Mouse (Mus musculus): ENCODE measurements around the gene Slc25a45. TPM values are rescaled to one million over a fixed set of nuclear protein-coding genes. Genes with fewer than 3 reads are reported as not detected.

Slc25a45 gene
- polyA plus RNA-seq, 1 experiment from 2014 or later, result 3.0 TPM

- no peaks in the 10 kb centered on the region for H3K27me3 ChIP-seq (replicated peaks; ENCODE audit: control insufficient read depth, insufficient read depth, low read length)
- no peak overlapping the region for H3K4me3 ChIP-seq (ENCODE audit: low read depth, low read length)
- no peak overlapping the region for H3K9ac ChIP-seq (ENCODE audit: low read depth, low read length)
- no peaks in the 10 kb centered on the region for H3K4me1 ChIP-seq (ENCODE audit: control insufficient read depth, insufficient read depth, low read length)
- no peak overlapping the region for H3K4me2 ChIP-seq (ENCODE audit: low read depth, low read length)
- H3K27ac ChIP-seq (replicated peaks; ENCODE audit: low read depth, low read length), result no peak overlapping the region
- H3K9me3 ChIP-seq (ENCODE audit: control insufficient read depth, low read length), result no peaks in the 10 kb centered on the region
- no peak for DNase-seq (ENCODE audit: low spot score)
- no peaks in the 10 kb centered on the region for H3K36me3 ChIP-seq (ENCODE audit: control insufficient read depth, insufficient read depth, low read length)
- no peak for ATAC-seq (ENCODE audit: low read depth)
- 80% methylated on average over 10 of the region's 10 CpGs for WGBS
These were observed 44.1 kb upstream of the Slc25a45 start for GRCm38 (mm10) chr19:5833287-5834100.

DNA sequence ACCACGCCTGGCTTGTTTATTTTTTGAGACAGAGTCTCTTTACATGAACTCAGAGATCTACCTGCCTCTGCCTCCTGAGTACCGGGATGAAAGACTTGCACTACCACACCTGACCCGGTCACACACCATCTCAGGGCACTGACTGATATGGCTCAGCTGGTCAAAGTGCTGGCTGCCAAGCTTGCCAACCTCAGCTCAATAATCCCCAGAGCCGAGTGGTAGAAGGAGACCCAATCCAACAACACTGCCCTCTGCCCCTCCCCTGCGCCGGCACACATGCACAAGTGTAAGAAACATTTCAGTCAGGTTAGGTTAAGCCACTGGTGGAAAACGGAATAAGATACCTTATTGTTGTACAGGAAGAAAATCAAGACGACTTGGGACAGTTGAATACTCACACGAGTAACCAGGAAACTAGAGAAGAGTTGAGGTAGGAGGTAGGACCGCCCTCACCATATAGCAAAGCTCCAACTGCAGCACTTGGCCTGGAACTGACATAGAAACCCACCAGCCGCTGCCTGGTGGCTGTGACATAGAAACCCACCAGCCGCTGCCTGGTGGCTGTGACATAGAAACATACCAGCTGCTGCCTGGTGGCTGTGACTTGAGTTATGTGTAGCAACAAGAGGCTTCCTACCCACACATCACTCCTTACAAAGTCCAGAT lies 43.2 kb upstream of the Slc25a45 start:
- H3K9ac ChIP-seq (ENCODE audit: low read depth, low read length), result no peak overlapping the region
- H3K36me3 ChIP-seq (ENCODE audit: control insufficient read depth, insufficient read depth, low read length), result no peaks in the 10 kb centered on the region
- no peaks in the 10 kb centered on the region for H3K27me3 ChIP-seq (replicated peaks; ENCODE audit: control insufficient read depth, insufficient read depth, low read length)
- no peak for DNase-seq (ENCODE audit: low spot score)
- H3K9me3 ChIP-seq (ENCODE audit: control insufficient read depth, low read length), result no peaks in the 10 kb centered on the region
- H3K27ac ChIP-seq (replicated peaks; ENCODE audit: low read depth, low read length), result no peak overlapping the region
- peak; percentile 47; the same call in 1 of the 2 replicates for ATAC-seq (ENCODE audit: low read depth)
- WGBS, result 85% methylated on average over 12 of the region's 12 CpGs
- no peaks in the 10 kb centered on the region for H3K4me1 ChIP-seq (ENCODE audit: control insufficient read depth, insufficient read depth, low read length)
- no peak overlapping the region for H3K4me3 ChIP-seq (ENCODE audit: low read depth, low read length)
- H3K4me2 ChIP-seq (ENCODE audit: low read depth, low read length), result no peak overlapping the region

DNA sequence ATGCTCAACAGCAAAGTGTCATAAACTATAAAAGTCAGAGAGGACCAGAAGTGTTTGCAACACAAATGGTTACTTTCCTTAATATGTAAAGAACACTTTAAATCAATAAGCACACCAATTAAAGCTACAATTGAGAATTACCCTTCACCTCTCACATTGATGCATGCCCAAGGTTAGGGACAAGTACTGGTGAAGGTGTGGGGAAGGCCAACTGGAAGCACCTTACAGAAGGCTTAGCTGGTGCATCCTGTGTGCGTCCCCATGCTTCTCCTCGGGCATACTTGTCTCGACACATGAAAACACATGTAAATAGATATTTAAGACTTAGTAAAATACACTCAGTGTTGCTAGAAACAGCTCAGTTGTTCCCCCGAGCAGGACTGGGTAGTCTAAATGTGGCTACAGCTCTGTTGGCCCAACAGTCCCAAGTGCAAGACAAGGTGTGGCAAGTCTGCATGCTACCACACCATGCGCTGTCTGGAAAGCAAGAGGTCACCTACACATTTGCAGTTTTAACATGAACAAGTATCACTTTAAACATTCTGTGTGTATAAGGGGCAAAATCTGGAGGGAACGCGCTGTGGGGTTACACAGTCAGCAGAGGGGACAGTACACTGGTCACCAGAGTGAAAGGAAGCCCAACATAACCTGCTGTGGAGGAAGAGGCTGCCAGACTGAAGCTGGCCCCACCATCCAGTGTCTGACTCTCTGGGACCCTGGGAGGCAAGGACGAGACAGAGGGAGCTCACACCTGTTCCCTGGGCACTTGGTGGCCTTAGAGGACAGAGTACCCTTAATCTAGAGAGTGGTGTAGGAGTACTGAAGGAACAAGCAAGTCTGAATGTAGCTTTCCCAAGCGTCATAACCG lies 42.3 kb upstream of the Slc25a45 start:
- H3K27me3 ChIP-seq (replicated peaks; ENCODE audit: control insufficient read depth, insufficient read depth, low read length), result no peaks in the 10 kb centered on the region
- H3K9ac ChIP-seq (ENCODE audit: low read depth, low read length), result no peak overlapping the region
- H3K4me1 ChIP-seq (ENCODE audit: control insufficient read depth, insufficient read depth, low read length), result peaks cover 6% of the 10 kb centered on the region
- no peak for ATAC-seq (ENCODE audit: low read depth)
- H3K4me3 ChIP-seq (ENCODE audit: low read depth, low read length), result no peak overlapping the region
- no peak overlapping the region for H3K27ac ChIP-seq (replicated peaks; ENCODE audit: low read depth, low read length)
- no peak for DNase-seq (ENCODE audit: low spot score)
- no peak overlapping the region for H3K4me2 ChIP-seq (ENCODE audit: low read depth, low read length)
- 91% methylated on average over 10 of the region's 10 CpGs for WGBS
- H3K36me3 ChIP-seq (ENCODE audit: control insufficient read depth, insufficient read depth, low read length), result no peaks in the 10 kb centered on the region
- H3K9me3 ChIP-seq (ENCODE audit: control insufficient read depth, low read length), result no peaks in the 10 kb centered on the region

GRCm38 (mm10) chr19:5835922-5836430 lies 41.6 kb upstream of the Slc25a45 start:
- H3K36me3 ChIP-seq (ENCODE audit: control insufficient read depth, insufficient read depth, low read length), result no peaks in the 10 kb centered on the region
- WGBS, result 68% methylated on average over 8 of the region's 8 CpGs
- H3K4me3 ChIP-seq (ENCODE audit: low read depth, low read length), result no peak overlapping the region
- H3K27me3 ChIP-seq (replicated peaks; ENCODE audit: control insufficient read depth, insufficient read depth, low read length), result no peaks in the 10 kb centered on the region
- H3K9me3 ChIP-seq (ENCODE audit: control insufficient read depth, low read length), result no peaks in the 10 kb centered on the region
- ATAC-seq (ENCODE audit: low read depth), result no peak
- no peak overlapping the region for H3K27ac ChIP-seq (replicated peaks; ENCODE audit: low read depth, low read length)
- no peak for DNase-seq (ENCODE audit: low spot score)
- no peak overlapping the region for H3K4me2 ChIP-seq (ENCODE audit: low read depth, low read length)
- H3K4me1 ChIP-seq (ENCODE audit: control insufficient read depth, insufficient read depth, low read length), result peaks cover 6% of the 10 kb centered on the region
- H3K9ac ChIP-seq (ENCODE audit: low read depth, low read length), result no peak overlapping the region

DNA sequence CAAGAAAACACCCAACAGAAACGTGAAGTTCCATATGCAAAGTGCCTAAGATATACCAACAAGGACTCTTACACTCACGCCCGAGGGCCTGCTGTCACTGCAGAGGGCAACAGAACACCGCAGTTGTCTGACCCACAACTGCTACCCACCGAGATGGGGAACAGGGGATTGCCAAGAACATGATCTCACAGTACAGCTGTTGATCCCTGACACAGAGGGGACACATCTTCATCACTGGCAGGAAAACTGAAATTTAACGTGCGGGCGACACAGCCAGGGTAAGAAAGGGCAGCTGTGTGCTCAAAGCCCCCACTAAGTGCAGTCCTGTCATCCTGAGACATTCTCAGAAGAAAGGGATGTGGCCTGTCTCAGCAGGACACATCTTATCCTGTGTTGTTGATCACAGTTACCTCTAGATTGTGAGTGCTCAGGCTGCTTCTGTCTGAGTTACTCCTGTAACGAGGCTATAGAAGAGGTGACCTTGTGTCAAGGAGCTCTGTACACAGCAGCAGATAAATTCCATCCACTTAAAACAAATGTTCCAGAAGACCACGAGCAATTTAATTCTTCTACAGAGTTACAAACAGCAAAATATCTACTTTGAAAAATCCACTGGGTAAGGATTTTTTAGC lies 40.6 kb upstream of the Slc25a45 start:
- Histone ChIP-seq H3K4me1 (ENCODE audit: control insufficient read depth, insufficient read depth, low read length) (peaks cover 9% of the 10 kb centered on the region), H3K27me3 (replicated peaks; ENCODE audit: control insufficient read depth, insufficient read depth, low read length) (no peaks in the 10 kb centered on the region), H3K9ac (ENCODE audit: low read depth, low read length) (no peak overlapping the region), H3K4me2 (ENCODE audit: low read depth, low read length) (no peak overlapping the region), H3K4me3 (ENCODE audit: low read depth, low read length) (no peak overlapping the region), H3K36me3 (ENCODE audit: control insufficient read depth, insufficient read depth, low read length) (no peaks in the 10 kb centered on the region), H3K9me3 (ENCODE audit: control insufficient read depth, low read length) (no peaks in the 10 kb centered on the region), H3K27ac (replicated peaks; ENCODE audit: low read depth, low read length) (no peak overlapping the region)
- no peak for DNase-seq (ENCODE audit: low spot score)
- 66% methylated on average over 10 of the region's 10 CpGs for WGBS
- no peak for ATAC-seq (ENCODE audit: low read depth)

DNA sequence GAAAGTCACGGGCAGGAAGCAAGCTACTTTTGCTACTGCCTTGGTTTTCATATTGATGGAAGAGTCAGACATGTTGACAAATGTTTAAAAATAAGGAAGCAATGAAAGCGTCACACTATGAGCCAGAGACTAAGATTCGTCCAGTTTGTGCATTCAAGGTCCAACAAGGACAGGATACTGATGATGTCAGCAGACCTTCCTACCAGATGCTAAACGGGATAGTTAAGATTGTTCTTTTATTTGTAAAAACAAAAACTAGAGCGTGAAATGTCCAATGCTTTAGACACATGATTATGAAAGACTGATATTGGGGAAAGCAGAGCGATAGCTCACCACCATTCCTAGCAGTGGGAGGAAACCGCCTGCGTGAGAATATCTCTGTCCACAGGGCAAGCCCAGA lies 40.0 kb upstream of the Slc25a45 start:
- no peak overlapping the region for H3K4me2 ChIP-seq (ENCODE audit: low read depth, low read length)
- no peak overlapping the region for H3K9ac ChIP-seq (ENCODE audit: low read depth, low read length)
- H3K27me3 ChIP-seq (replicated peaks; ENCODE audit: control insufficient read depth, insufficient read depth, low read length), result no peaks in the 10 kb centered on the region
- no peak overlapping the region for H3K4me3 ChIP-seq (ENCODE audit: low read depth, low read length)
- 79% methylated on average over 8 of the region's 8 CpGs for WGBS
- ATAC-seq (ENCODE audit: low read depth), result no peak
- DNase-seq (ENCODE audit: low spot score), result no peak
- peaks cover 12% of the 10 kb centered on the region for H3K4me1 ChIP-seq (ENCODE audit: control insufficient read depth, insufficient read depth, low read length)
- H3K36me3 ChIP-seq (ENCODE audit: control insufficient read depth, insufficient read depth, low read length), result no peaks in the 10 kb centered on the region
- no peak overlapping the region for H3K27ac ChIP-seq (replicated peaks; ENCODE audit: low read depth, low read length)
- H3K9me3 ChIP-seq (ENCODE audit: control insufficient read depth, low read length), result no peaks in the 10 kb centered on the region

DNA sequence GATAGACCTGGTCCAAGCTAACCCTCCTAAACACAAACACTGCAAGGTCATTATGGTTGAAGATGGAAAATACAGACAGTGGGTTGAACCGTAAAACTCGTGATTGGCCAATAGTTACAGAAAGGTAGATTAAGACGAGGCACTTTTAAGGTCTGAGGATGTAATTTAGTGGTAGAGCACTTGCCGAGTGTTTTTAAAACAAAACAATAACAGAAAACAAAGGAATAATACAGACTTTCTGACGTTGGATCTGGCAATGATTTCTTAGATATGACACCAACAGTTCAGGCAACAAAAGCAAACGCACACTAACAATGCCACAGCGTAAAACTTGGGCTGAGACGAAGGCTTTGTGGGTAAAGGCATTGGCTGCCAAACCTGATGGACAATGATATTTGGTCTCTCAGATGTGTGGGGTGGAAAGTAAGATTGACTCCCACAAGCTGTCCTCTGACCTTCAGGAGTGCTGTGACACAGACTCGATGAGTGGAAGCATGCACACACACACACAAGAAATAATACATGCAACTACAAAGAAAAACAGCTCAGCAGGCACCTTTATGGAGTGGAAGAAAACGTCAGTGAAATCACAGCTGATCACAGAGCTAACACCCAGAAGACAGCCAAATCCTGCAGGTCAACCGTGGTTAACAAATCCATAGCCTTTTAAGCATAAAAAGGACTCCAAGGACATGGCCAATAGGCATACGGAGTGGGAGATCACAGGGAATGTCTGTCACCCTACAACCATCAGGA lies 39.3 kb upstream of the Slc25a45 start:
- Histone ChIP-seq H3K4me2 (ENCODE audit: low read depth, low read length) (no peak overlapping the region), H3K9me3 (ENCODE audit: control insufficient read depth, low read length) (no peaks in the 10 kb centered on the region), H3K9ac (ENCODE audit: low read depth, low read length) (no peak overlapping the region), H3K4me3 (ENCODE audit: low read depth, low read length) (no peak overlapping the region), H3K4me1 (ENCODE audit: control insufficient read depth, insufficient read depth, low read length) (peaks cover 20% of the 10 kb centered on the region), H3K36me3 (ENCODE audit: control insufficient read depth, insufficient read depth, low read length) (no peaks in the 10 kb centered on the region), H3K27ac (replicated peaks; ENCODE audit: low read depth, low read length) (no peak overlapping the region), H3K27me3 (replicated peaks; ENCODE audit: control insufficient read depth, insufficient read depth, low read length) (no peaks in the 10 kb centered on the region)
- ATAC-seq (ENCODE audit: low read depth), result no peak
- WGBS, result 79% methylated on average over 12 of the region's 12 CpGs
- DNase-seq (ENCODE audit: low spot score), result no peak

- Histone ChIP-seq H3K9ac (ENCODE audit: low read depth, low read length) (no peak overlapping the region), H3K27ac (replicated peaks; ENCODE audit: low read depth, low read length) (no peak overlapping the region), H3K4me3 (ENCODE audit: low read depth, low read length) (no peak overlapping the region), H3K27me3 (replicated peaks; ENCODE audit: control insufficient read depth, insufficient read depth, low read length) (no peaks in the 10 kb centered on the region), H3K4me2 (ENCODE audit: low read depth, low read length) (no peak overlapping the region), H3K4me1 (ENCODE audit: control insufficient read depth, insufficient read depth, low read length) (peaks cover 25% of the 10 kb centered on the region), H3K36me3 (ENCODE audit: control insufficient read depth, insufficient read depth, low read length) (no peaks in the 10 kb centered on the region), H3K9me3 (ENCODE audit: control insufficient read depth, low read length) (no peaks in the 10 kb centered on the region)
- ATAC-seq (ENCODE audit: low read depth) (no peak), DNase-seq (ENCODE audit: low spot score) (no peak)
- 87% methylated on average over 4 of the region's 4 CpGs for WGBS
These were observed 38.8 kb upstream of the Slc25a45 start for GRCm38 (mm10) chr19:5838892-5839165.

Measured in embryonic facial prominence, embryonic 14.5 days (tissue).